Mouse (Mus musculus) heart, embryonic 11.5 days (tissue): ENCODE measurements around the gene Sdk2. TPM values are rescaled to one million over a fixed set of nuclear protein-coding genes. Genes with fewer than 3 reads are reported as not detected.
A peak's percentile ranks its signal among the peaks of the same experiment; 100 is the strongest.

Experiments used
- ATAC-seq: fragments of 200-750 bp; cut with Nextera tagmentation; replicated peaks from 2 replicates; pipeline ENCODE4 v1.8.0; 2017; ENCODE audit warnings: moderate library complexity; ENCODE audit not compliant: insufficient number of reproducible peaks, low FRiP score, low TSS enrichment
- H3K27ac ChIP-seq: fragments of 300-500 bp; sonication (generic); 2 replicates; pipeline ENCODE4 v1.5.1; 2014; ENCODE audit warnings: mild to moderate bottlenecking, low read depth, low read length
- H3K27me3 ChIP-seq: fragments of 300-500 bp; sonication (generic); 2 replicates; pipeline ENCODE4 v1.6.1; 2014; ENCODE audit warnings: mild to moderate bottlenecking, low read length, mixed read lengths; ENCODE audit not compliant: control insufficient read depth, insufficient read depth
- H3K36me3 ChIP-seq: fragments of 300-500 bp; sonication (generic); 2 replicates; pipeline ENCODE4 v1.6.1; 2014; ENCODE audit warnings: mild to moderate bottlenecking, low read length, moderate library complexity, mixed read lengths; ENCODE audit not compliant: control insufficient read depth, insufficient read depth
- H3K4me1 ChIP-seq: fragments of 300-500 bp; sonication (generic); 2 replicates; pipeline ENCODE4 v1.6.1; 2014; ENCODE audit warnings: low read length; ENCODE audit not compliant: control insufficient read depth, insufficient read depth
- H3K4me2 ChIP-seq: fragments of 300-500 bp; sonication (generic); 2 replicates; pipeline ENCODE4 v1.6.1; 2014; ENCODE audit warnings: mild to moderate bottlenecking, moderate library complexity
- H3K4me3 ChIP-seq: fragments of 300-500 bp; sonication (generic); 2 replicates; pipeline ENCODE4 v1.5.1; 2014; ENCODE audit warnings: low read depth, low read length
- H3K9ac ChIP-seq: fragments of 300-500 bp; sonication (generic); 2 replicates; pipeline ENCODE4 v1.6.1; 2014; ENCODE audit warnings: mild to moderate bottlenecking, low read depth, low read length, moderate library complexity
- H3K9me3 ChIP-seq: fragments of 300-500 bp; sonication (generic); replicated peaks from 2 replicates; pipeline ENCODE4 v1.6.1; 2016; ENCODE audit warnings: low read length; ENCODE audit not compliant: control insufficient read depth
- WGBS: fragments of 180-500 bp; shearing (Covaris S2); extraction: QIAGEN DNeasy Blood & Tissue Kit; methylation state at CpG from one replicate; pipeline ENCODE4 v1.1.7; 2014; ENCODE audit not compliant: insufficient replicate concordance; 5-methylcytosine and 5-hydroxymethylcytosine counted together
- polyA plus RNA-seq: library from polyadenylated mRNA; unstranded; fragments of >200 nt; fragmentation: Nextera tagmentation; extraction: Ambion mirVana; gene quantifications from 2 replicates; pipeline ENCODE4 v1.2.1, GENCODE M21; 2014

Sdk2 gene
- polyA plus RNA-seq, 1 experiment from 2014 or later, result 1.9 TPM

- ATAC-seq, result no peak
- Histone ChIP-seq H3K9ac (no peak overlapping the region), H3K4me3 (no peak overlapping the region), H3K4me2 (no peak overlapping the region), H3K9me3 (no peaks in the 10 kb centered on the region), H3K27me3 (no peaks in the 10 kb centered on the region), H3K36me3 (no peaks in the 10 kb centered on the region), H3K27ac (no peak overlapping the region), H3K4me1 (peaks cover 50% of the 10 kb centered on the region)
- 52% methylated on average over 9 of the region's 9 CpGs for WGBS
Measured at GRCm38 (mm10) chr11:113803321-113803941, 263.4 kb downstream of the Sdk2 start.

- Histone ChIP-seq H3K27ac (no peak overlapping the region), H3K4me1 (peaks cover 51% of the 10 kb centered on the region), H3K4me2 (peak overlapping the region; percentile 34), H3K9me3 (no peaks in the 10 kb centered on the region), H3K9ac (no peak overlapping the region), H3K4me3 (no peak overlapping the region), H3K36me3 (no peaks in the 10 kb centered on the region), H3K27me3 (no peaks in the 10 kb centered on the region)
- no peak for ATAC-seq
- 36% methylated on average over 12 of the region's 12 CpGs for WGBS
Measured at GRCm38 (mm10) chr11:113802456-113802855, 264.4 kb downstream of the Sdk2 start.

- H3K4me1 ChIP-seq, result peaks cover 44% of the 10 kb centered on the region
- H3K9ac ChIP-seq, result no peak overlapping the region
- H3K4me2 ChIP-seq, result no peak overlapping the region
- H3K4me3 ChIP-seq, result no peak overlapping the region
- no peak for ATAC-seq
- no peak overlapping the region for H3K27ac ChIP-seq
- H3K27me3 ChIP-seq, result no peaks in the 10 kb centered on the region
- H3K9me3 ChIP-seq, result no peaks in the 10 kb centered on the region
- WGBS, result 92% methylated on average over 12 of the region's 12 CpGs
- no peaks in the 10 kb centered on the region for H3K36me3 ChIP-seq
Measured at GRCm38 (mm10) chr11:113800026-113800425, 266.8 kb downstream of the Sdk2 start.

- Histone ChIP-seq H3K27ac (no peak overlapping the region), H3K4me1 (peaks cover 44% of the 10 kb centered on the region), H3K27me3 (no peaks in the 10 kb centered on the region), H3K4me3 (no peak overlapping the region), H3K9me3 (no peaks in the 10 kb centered on the region), H3K36me3 (no peaks in the 10 kb centered on the region), H3K9ac (no peak overlapping the region), H3K4me2 (no peak overlapping the region; the same call in 1 of the 2 replicates)
- ATAC-seq, result no peak
- WGBS, result 24% methylated on average over 14 of the region's 14 CpGs
Measured at GRCm38 (mm10) chr11:113799041-113799447, 267.8 kb downstream of the Sdk2 start.

GRCm38 (mm10) chr11:113798011-113798410 lies 268.8 kb downstream of the Sdk2 start:
- 67% methylated on average over 6 of the region's 6 CpGs for WGBS
- ATAC-seq, result no peak
- Histone ChIP-seq H3K9me3 (no peaks in the 10 kb centered on the region), H3K4me3 (no peak overlapping the region), H3K9ac (no peak overlapping the region), H3K27ac (no peak overlapping the region), H3K4me2 (no peak overlapping the region), H3K4me1 (peaks cover 41% of the 10 kb centered on the region), H3K36me3 (no peaks in the 10 kb centered on the region), H3K27me3 (no peaks in the 10 kb centered on the region)

GRCm38 (mm10) chr11:113797014-113797983 lies 269.5 kb downstream of the Sdk2 start:
- H3K9ac ChIP-seq, result no peak overlapping the region
- ATAC-seq, result no peak
- no peak overlapping the region for H3K27ac ChIP-seq
- no peaks in the 10 kb centered on the region for H3K27me3 ChIP-seq
- H3K9me3 ChIP-seq, result no peaks in the 10 kb centered on the region
- no peaks in the 10 kb centered on the region for H3K36me3 ChIP-seq
- H3K4me3 ChIP-seq, result no peak overlapping the region
- WGBS, result 55% methylated on average over 19 of the region's 19 CpGs
- H3K4me1 ChIP-seq, result peaks cover 34% of the 10 kb centered on the region
- no peak overlapping the region for H3K4me2 ChIP-seq

GRCm38 (mm10) chr11:113795846-113796245 lies 271.0 kb downstream of the Sdk2 start:
- 83% methylated on average over 12 of the region's 12 CpGs for WGBS
- ATAC-seq, result no peak
- H3K4me1 ChIP-seq, result peaks cover 25% of the 10 kb centered on the region

GRCm38 (mm10) chr11:113791357-113792215 lies 275.3 kb downstream of the Sdk2 start:
- H3K4me3 ChIP-seq, result no peak overlapping the region
- ATAC-seq, result no peak
- no peak overlapping the region for H3K9ac ChIP-seq
- H3K36me3 ChIP-seq, result no peaks in the 10 kb centered on the region
- no peak overlapping the region for H3K4me2 ChIP-seq
- no peak overlapping the region for H3K27ac ChIP-seq
- no peaks in the 10 kb centered on the region for H3K27me3 ChIP-seq
- no peaks in the 10 kb centered on the region for H3K9me3 ChIP-seq
- 62% methylated on average over 16 of the region's 16 CpGs for WGBS
- peaks cover 21% of the 10 kb centered on the region for H3K4me1 ChIP-seq

More at GRCm38 (mm10) chr11:113795846-113796245, 271.0 kb downstream of the Sdk2 start:
- H3K27me3 ChIP-seq, result no peaks in the 10 kb centered on the region
- H3K27ac ChIP-seq, result no peak overlapping the region
- H3K9me3 ChIP-seq, result no peaks in the 10 kb centered on the region
- H3K36me3 ChIP-seq, result no peaks in the 10 kb centered on the region
- H3K9ac ChIP-seq, result no peak overlapping the region
- H3K4me2 ChIP-seq, result no peak overlapping the region
- H3K4me3 ChIP-seq, result no peak overlapping the region
